10 mouse cellular contexts compared by ENCODE assay signal in the genomic region with DNA sequence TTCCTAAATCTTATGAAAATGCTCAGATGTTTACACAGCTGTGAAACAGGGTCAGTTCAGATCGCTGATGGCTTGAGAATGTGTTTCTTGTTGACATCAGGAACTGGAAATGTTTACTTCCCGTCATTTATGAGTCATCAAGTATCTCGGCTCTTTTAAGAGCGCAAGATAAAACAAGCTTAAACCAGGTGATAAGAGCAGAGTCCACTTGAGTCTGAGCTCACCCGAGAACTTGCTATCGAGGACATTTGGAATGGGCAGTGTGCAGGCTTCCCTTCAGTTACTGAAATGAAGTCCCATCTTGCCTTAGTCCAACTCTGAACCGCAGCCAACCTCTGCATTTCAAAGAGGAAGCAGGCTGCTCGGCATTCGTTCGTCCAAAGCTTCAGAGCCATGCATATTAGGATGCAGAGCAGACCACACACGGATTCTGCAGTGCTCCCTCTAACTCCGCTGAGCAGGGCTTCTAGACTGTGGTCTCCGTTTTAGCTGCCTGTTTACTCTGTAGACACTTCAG. TPM values are rescaled to one million over a fixed set of nuclear protein-coding genes. Genes with fewer than 3 reads are reported as not detected.
A peak's percentile ranks its signal among the peaks of the same experiment; 100 is the strongest.
DNase-seq lines count a peak whose midpoint lies in the region; ATAC-seq and TF ChIP-seq lines count a peak whose summit lies in the region.
"Had no signal": no experiment of that assay in that cellular context is flagged by ENCODE, and none has a peak within 500 bp of the region (broad histone marks: within the 10 kb centered on the region; RNA-seq: fewer than 3 reads in every experiment).

No protein-coding gene starts in this region.

- no peaks in the 10 kb centered on the region for H3K9me3 ChIP-seq in liver, embryonic 12.5 days (replicated peaks)
- no peaks in the 10 kb centered on the region for H3K9me3 ChIP-seq in heart, embryonic 13.5 days
- H3K9me3 ChIP-seq in kidney, embryonic 16.5 days (ENCODE audit: low read length), result no peaks in the 10 kb centered on the region

- H3K4me1 ChIP-seq in liver, adult 2 months (ENCODE audit: control insufficient read depth, insufficient read depth, low read length), result no peaks in the 10 kb centered on the region
- 0 out of 2 replicates have a peak, but pooled peaks cover 6% of the 10 kb centered on the region for H3K4me1 ChIP-seq in liver, embryonic 12.5 days
- H3K4me1 ChIP-seq in heart, embryonic 13.5 days, result peaks cover 11% of the 10 kb centered on the region
- H3K4me1 ChIP-seq in kidney, embryonic 16.5 days (ENCODE audit: insufficient read depth, low read length), result peaks cover 3% of the 10 kb centered on the region; the same call in 1 of the 2 replicates
- H3K4me1 ChIP-seq in small intestine, adult 2 months (ENCODE audit: control insufficient read depth, insufficient read depth, insufficient read length, low read length), result peaks cover 7% of the 10 kb centered on the region; the same call in 1 of the 2 replicates

- 40% methylated on average over 13 of the region's 13 CpGs for WGBS in liver, adult 2 months
- WGBS in liver, embryonic 12.5 days (ENCODE audit: insufficient replicate concordance), result 29% methylated on average over 13 of the region's 13 CpGs
- 17% methylated on average over 13 of the region's 13 CpGs for WGBS in heart, embryonic 13.5 days
- 43% methylated on average over 13 of the region's 13 CpGs for WGBS in kidney, embryonic 16.5 days
- WGBS in small intestine, adult 2 months, result 4% methylated on average over 13 of the region's 13 CpGs

- H3K4me3 ChIP-seq in liver, adult 2 months (ENCODE audit: insufficient read depth, low read depth, low read length), result no peak overlapping the region
- no peak overlapping the region for H3K4me3 ChIP-seq in liver, embryonic 12.5 days
- H3K4me3 ChIP-seq in heart, embryonic 13.5 days, result no peak overlapping the region; the same call in 1 of the 2 replicates
- no peak overlapping the region for H3K4me3 ChIP-seq in kidney, embryonic 16.5 days (ENCODE audit: low read length)
- H3K4me3 ChIP-seq in small intestine, adult 2 months (ENCODE audit: low read depth, low read length), result peak overlapping the region; percentile 32; the same call in 1 of the 2 replicates

- no peaks in the 10 kb centered on the region for H3K27me3 ChIP-seq in liver, adult 2 months (ENCODE audit: control insufficient read depth, insufficient read depth, low read length)
- no peaks in the 10 kb centered on the region; the same call in 1 of the 2 replicates for H3K27me3 ChIP-seq in liver, embryonic 12.5 days (replicated peaks)
- 0 out of 2 replicates have a peak, but pooled peaks cover 4% of the 10 kb centered on the region for H3K27me3 ChIP-seq in heart, embryonic 13.5 days (replicated peaks)
- no peaks in the 10 kb centered on the region for H3K27me3 ChIP-seq in kidney, embryonic 16.5 days (ENCODE audit: insufficient read depth, low read length)
- no peaks in the 10 kb centered on the region for H3K27me3 ChIP-seq in small intestine, adult 2 months (ENCODE audit: control insufficient read depth, insufficient read depth, low read length)

- no peak overlapping the region for H3K4me2 ChIP-seq in liver, embryonic 12.5 days
- peak overlapping the region; percentile 48 for H3K4me2 ChIP-seq in heart, embryonic 13.5 days
- peak overlapping the region; percentile 10 for H3K4me2 ChIP-seq in kidney, embryonic 16.5 days (replicated peaks; ENCODE audit: low read depth, low read length)

- H3K9ac ChIP-seq in liver, adult 2 months (ENCODE audit: low read depth, low read length), result no peak overlapping the region
- no peak overlapping the region for H3K9ac ChIP-seq in liver, embryonic 12.5 days
- H3K9ac ChIP-seq in heart, embryonic 13.5 days, result peak overlapping the region; percentile 48; the same call in 1 of the 2 replicates
- no peak overlapping the region for H3K9ac ChIP-seq in kidney, embryonic 16.5 days (replicated peaks; ENCODE audit: low read length)

- no peak overlapping the region for H3K27ac ChIP-seq in liver, adult 2 months (replicated peaks; ENCODE audit: insufficient read depth, low read depth, low read length)
- no peak overlapping the region for H3K27ac ChIP-seq in liver, embryonic 12.5 days
- no peak overlapping the region for H3K27ac ChIP-seq in heart, embryonic 13.5 days (replicated peaks)
- no peak overlapping the region for H3K27ac ChIP-seq in kidney, embryonic 16.5 days (ENCODE audit: low read length)
- peak overlapping the region; percentile 61 for H3K27ac ChIP-seq in small intestine, adult 2 months (ENCODE audit: insufficient read depth, low read depth, low read length)

- H3K79me2 ChIP-seq in liver, adult 2 months (ENCODE audit: control insufficient read depth, insufficient read depth, low read length), result no peaks in the 10 kb centered on the region

- TF ChIP-seq POLR2A in liver, adult 2 months (IDR thresholded peaks at IDR 0.05; ENCODE audit: extremely low read depth, insufficient read depth, low read length), result no peak
- no peak for TF ChIP-seq POLR2A in small intestine, adult 2 months (IDR thresholded peaks at IDR 0.05; ENCODE audit: low read depth, low read length)

- peak; percentile 31 for DNase-seq in liver, adult 2 months (ENCODE audit: extremely low read depth, low read depth, low spot score)
- DNase-seq in adrenal gland, adult 8-10 months, result no peak
- DNase-seq in right cerebral cortex, postnatal 36 days (ENCODE audit: low spot score in 2 of 2), result no peak
- DNase-seq: layer of hippocampus, postnatal 36 days had no signal

- no peak for TF ChIP-seq CTCF in liver, adult 2 months (IDR thresholded peaks at IDR 0.05; ENCODE audit: low read depth, low read length)
- TF ChIP-seq CTCF in small intestine, adult 2 months (IDR thresholded peaks at IDR 0.05; ENCODE audit: extremely low read depth, insufficient read length, insufficient replicate concordance, low read depth, low read length), result no peak

- peaks cover 43% of the 10 kb centered on the region for H3K36me3 ChIP-seq in liver, adult 2 months (ENCODE audit: control insufficient read depth, insufficient read depth, low read length)
- no peaks in the 10 kb centered on the region for H3K36me3 ChIP-seq in liver, embryonic 12.5 days
- H3K36me3 ChIP-seq in heart, embryonic 13.5 days, result no peaks in the 10 kb centered on the region
- no peaks in the 10 kb centered on the region for H3K36me3 ChIP-seq in kidney, embryonic 16.5 days (ENCODE audit: insufficient read depth, low read length)
- peaks cover 20% of the 10 kb centered on the region for H3K36me3 ChIP-seq in small intestine, adult 2 months (ENCODE audit: control insufficient read depth, insufficient read depth, low read length)

- ATAC-seq in liver, embryonic 12.5 days, result no peak
- ATAC-seq in heart, embryonic 13.5 days (ENCODE audit: extremely low read depth, insufficient number of reproducible peaks, low FRiP score, low TSS enrichment), result no peak
- peak; percentile 69; the same call in 1 of the 2 replicates for ATAC-seq in kidney, embryonic 16.5 days (ENCODE audit: low FRiP score, low TSS enrichment)

RNA-seq across cellular contexts. Expression of gene Rassf6, which starts 37.0 kb away (rescaled TPM):
- total RNA-seq in liver, adult 2 months (2014; rRNA removed), result 24.6 and 30.1 TPM in 2 replicates
- polyA plus RNA-seq in liver, adult 2 months (2012; rRNA removed), result 3.2 and 3.9 TPM in 2 replicates
- polyA plus RNA-seq in liver, embryonic 12.5 days (2016; fragmentation: Nextera tagmentation; extraction: Ambion mirVana), result 4.3 and 5.0 TPM in 2 replicates
- polyA plus RNA-seq in heart, embryonic 13.5 days (2015; fragmentation: Nextera tagmentation; extraction: Ambion mirVana), result 0.43 and 0.71 TPM in 2 replicates
- polyA plus RNA-seq in kidney, embryonic 16.5 days (2015; fragmentation: Nextera tagmentation; extraction: Ambion mirVana), result 18.1 and 18.9 TPM in 2 replicates
- polyA plus RNA-seq in small intestine, adult 2 months (2012; rRNA removed), result 2.0 and 6.1 TPM in 2 replicates
- total RNA-seq in adrenal gland, adult 8-10 months (2022), result 1 to 10 TPM in 3 of 4 experiments, under 1 TPM in 1; 0.46 to 2.0 (median 1.7) TPM
- total RNA-seq: gastrocnemius, adult 8-10 months had no signal

RNA-seq across cellular contexts. Expression of gene 5830473C10Rik, which starts 42.6 kb away (rescaled TPM):
- total RNA-seq in liver, adult 2 months (2014; rRNA removed), result 22.2 and 39.4 TPM in 2 replicates
- 20.6 and 36.0 TPM in 2 replicates for polyA plus RNA-seq in liver, adult 2 months (2012; rRNA removed)
- polyA plus RNA-seq in liver, embryonic 12.5 days (2016; fragmentation: Nextera tagmentation; extraction: Ambion mirVana), result 0.12 and 0.25 TPM in 2 replicates
- polyA plus RNA-seq in heart, embryonic 13.5 days (2015; fragmentation: Nextera tagmentation; extraction: Ambion mirVana), result not detected in 2 replicates
- 0.35 and 0.39 TPM in 2 replicates for polyA plus RNA-seq in kidney, embryonic 16.5 days (2015; fragmentation: Nextera tagmentation; extraction: Ambion mirVana)
- not detected in 2 replicates for polyA plus RNA-seq in small intestine, adult 2 months (2012; rRNA removed)
- not detected for total RNA-seq in adrenal gland, adult 8-10 months (2022)
- total RNA-seq: gastrocnemius, adult 8-10 months; layer of hippocampus, postnatal 36 days; monocyte, adult 5-6 weeks had no signal

Comparison
In these comparisons a context has a peak if more than half of its experiments do, and no peak if none do; other contexts are left out.
1. RNA of gene 5830473C10Rik, which starts 42.6 kb away (polyA plus RNA-seq): 20.6 to 36.0 TPM in liver, adult 2 months; 0.35 to 0.39 TPM in kidney, embryonic 16.5 days, 0.12 to 0.25 TPM in liver, embryonic 12.5 days, not detected in heart, embryonic 13.5 days and not detected in small intestine, adult 2 months; every median in the first group is over 10 times any median in the second.